In genomic region chr2:156289552-156290160, GRCm38 (mm10) we compare ENCODE assay signal across 15 mouse cellular contexts. TPM values are rescaled to one million over a fixed set of nuclear protein-coding genes. Genes with fewer than 3 reads are reported as not detected.
DNase-seq lines count a peak whose midpoint lies in the region; ATAC-seq and TF ChIP-seq lines count a peak whose summit lies in the region.
"Had no signal": no experiment of that assay in that cellular context is flagged by ENCODE, and none has a peak within 500 bp of the region (broad histone marks: within the 10 kb centered on the region; RNA-seq: fewer than 3 reads in every experiment).

No protein-coding gene starts in this region.

- no peaks in the 10 kb centered on the region for H3K9me3 ChIP-seq in heart, embryonic 14.5 days (ENCODE audit: control insufficient read depth, low read length)
- H3K9me3 ChIP-seq in limb, embryonic 14.5 days (ENCODE audit: control insufficient read depth, low read length), result no peaks in the 10 kb centered on the region
- H3K9me3 ChIP-seq: embryonic facial prominence, embryonic 15.5 days; liver, embryonic 12.5 days had no signal

- no peak for ATAC-seq in heart, embryonic 14.5 days (ENCODE audit: insufficient number of reproducible peaks, insufficient read depth, low FRiP score, low read depth)
- peak; percentile 79 for ATAC-seq in limb, embryonic 14.5 days (ENCODE audit: low FRiP score, low read depth)
- ATAC-seq: forebrain, postnatal 0 days; hindbrain, embryonic 16.5 days; liver, embryonic 12.5 days had no signal

- H3K27me3 ChIP-seq in heart, embryonic 14.5 days (ENCODE audit: control insufficient read depth, insufficient read depth, low read length), result no peaks in the 10 kb centered on the region
- H3K27me3 ChIP-seq in limb, embryonic 14.5 days (ENCODE audit: control insufficient read depth, insufficient read depth, low read length), result no peaks in the 10 kb centered on the region
- H3K27me3 ChIP-seq: embryonic facial prominence, embryonic 15.5 days; liver, embryonic 12.5 days had no signal

- intact Hi-C loops in heart, postnatal 36 days (cut with DNase I), result loop anchor here (10.0 kb wide), 1 partner anchor 445 kb away; no protein-coding TSS in a partner anchor

- H3K4me2 ChIP-seq in heart, embryonic 14.5 days (ENCODE audit: low read length), result no peak overlapping the region
- no peak overlapping the region for H3K4me2 ChIP-seq in limb, embryonic 14.5 days (replicated peaks; ENCODE audit: low read depth, low read length, severe bottlenecking)
- H3K4me2 ChIP-seq: embryonic facial prominence, embryonic 15.5 days; liver, embryonic 12.5 days had no signal

- no peak overlapping the region for H3K4me3 ChIP-seq in heart, embryonic 14.5 days (ENCODE audit: control insufficient read depth in 1 of 2, insufficient read depth in 1 of 2, low read depth in 1 of 2, low read length in 2 of 2)
- no peak overlapping the region for H3K4me3 ChIP-seq in limb, embryonic 14.5 days (replicated peaks; ENCODE audit: low read length)
- H3K4me3 ChIP-seq: embryonic facial prominence, embryonic 15.5 days; left cerebral cortex, adult 2 months; liver, embryonic 12.5 days had no signal

- DNase-seq in heart, postnatal 36 days, result no peak
- DNase-seq in lung, postnatal 25 days (ENCODE audit: low spot score), result peak; percentile 39
- DNase-seq in lung, postnatal 4 days, result no peak
- peak; percentile 82 for DNase-seq in cerebellum, adult 11-12 months
- peak; percentile 23 for DNase-seq in limb, embryonic 14.5 days (ENCODE audit: low spot score)
- no peak for DNase-seq in spleen, postnatal 4 days (ENCODE audit: low spot score in 2 of 2)
- DNase-seq in spleen, adult 18-20 months, result no peak
- DNase-seq: forebrain, postnatal 0 days; gastrocnemius, postnatal 36 days; right cerebral cortex, postnatal 25 days had no signal

- 44% methylated on average over 2 of the region's 2 CpGs for WGBS in heart, embryonic 14.5 days
- 65% methylated on average over 2 of the region's 2 CpGs for WGBS in limb, embryonic 14.5 days

- TF ChIP-seq POLR2A in limb, embryonic 14.5 days (IDR thresholded peaks at IDR 0.05; ENCODE audit: borderline replicate concordance, extremely low read depth, insufficient read depth, insufficient read length), result no peak

- no peak overlapping the region for H3K9ac ChIP-seq in heart, embryonic 14.5 days (ENCODE audit: low read length)
- no peak overlapping the region for H3K9ac ChIP-seq in limb, embryonic 14.5 days (ENCODE audit: low read depth, low read length, severe bottlenecking)
- H3K9ac ChIP-seq: embryonic facial prominence, embryonic 15.5 days; forebrain, postnatal 0 days; liver, embryonic 12.5 days had no signal

- H3K36me3 ChIP-seq in heart, embryonic 14.5 days (ENCODE audit: control insufficient read depth, insufficient read depth, low read length), result peaks cover 66% of the 10 kb centered on the region
- H3K36me3 ChIP-seq in limb, embryonic 14.5 days (ENCODE audit: control insufficient read depth, insufficient read depth, low read length), result peaks cover 61% of the 10 kb centered on the region

- peaks cover 3 to 8% of the 10 kb centered on the region in 2 experiments for H3K4me1 ChIP-seq in heart, embryonic 14.5 days (ENCODE audit: control insufficient read depth in 2 of 2, insufficient read depth in 2 of 2, low read length in 2 of 2)
- no peaks in the 10 kb centered on the region for H3K4me1 ChIP-seq in limb, embryonic 14.5 days (ENCODE audit: control insufficient read depth, insufficient read depth, low read length)
- H3K4me1 ChIP-seq: embryonic facial prominence, embryonic 15.5 days; liver, embryonic 12.5 days had no signal

- peak overlapping the region; percentile 68 to 73 for H3K27ac ChIP-seq in heart, embryonic 14.5 days (replicated peaks in 1 of 2; ENCODE audit: control insufficient read depth in 1 of 2, insufficient read depth in 1 of 2, low read depth in 2 of 2, low read length in 2 of 2)
- no peak overlapping the region for H3K27ac ChIP-seq in limb, embryonic 14.5 days (replicated peaks; ENCODE audit: low read depth, low read length)
- H3K27ac ChIP-seq: embryonic facial prominence, embryonic 15.5 days; left cerebral cortex, adult 2 months; liver, embryonic 12.5 days had no signal

RNA-seq across cellular contexts. Expression of gene Cnbd2, which starts 22.4 kb away (rescaled TPM):
- 3.0 and 3.7 TPM in 2 replicates for polyA plus RNA-seq in heart, embryonic 14.5 days (2014; fragmentation: Nextera tagmentation; extraction: Ambion mirVana)
- 1 to 10 TPM in 1 of 2 experiments, under 1 TPM in 1; 0.98 to 1.1 TPM for total RNA-seq in heart, postnatal 36 days (2021)
- polyA plus RNA-seq in limb, embryonic 14.5 days (2012; rRNA removed), result 2.0 and 2.2 TPM in 2 replicates
- polyA plus RNA-seq in limb, embryonic 14.5 days (2014; fragmentation: Nextera tagmentation; extraction: Ambion mirVana), result 4.4 and 4.6 TPM in 2 replicates

RNA-seq across cellular contexts. Expression of gene Scand1, which starts 22.8 kb away (rescaled TPM):
- 63.5 and 68.9 TPM in 2 replicates for polyA plus RNA-seq in heart, embryonic 14.5 days (2014; fragmentation: Nextera tagmentation; extraction: Ambion mirVana)
- total RNA-seq in heart, postnatal 36 days (2021), result 10 to 100 TPM; 83.0 to 88.0 TPM
- polyA plus RNA-seq in limb, embryonic 14.5 days (2012; rRNA removed), result 97.7 and 144 TPM in 2 replicates
- 74.1 and 78.7 TPM in 2 replicates for polyA plus RNA-seq in limb, embryonic 14.5 days (2014; fragmentation: Nextera tagmentation; extraction: Ambion mirVana)

Comparison
In these comparisons a context has a peak if more than half of its experiments do, and no peak if none do; other contexts are left out.
1. DNase-seq: peak in lung, postnatal 25 days (single experiment), cerebellum, adult 11-12 months (single experiment) and limb, embryonic 14.5 days (single experiment); none in heart, postnatal 36 days (0 of 2), lung, postnatal 4 days (0 of 2), spleen, postnatal 4 days (0 of 2) and spleen, adult 18-20 months (0 of 2).